Mouse (Mus musculus) R1 (cell line): ENCODE measurements around the gene Actl6b.
A peak's percentile ranks its signal among the peaks of the same experiment; 100 is the strongest.

ENCODE experiments used
- DNase-seq: peaks from one replicate; pipeline ENCODE4 v3.0.0-alpha.2; 2018; ENCODE audit warnings: low read depth, low spot score

Gene Actl6b

GRCm38 (mm10) chr5:137529221-137529995 is 23.9 kb upstream of the Actl6b start:
- no peak for DNase-seq

DNA sequence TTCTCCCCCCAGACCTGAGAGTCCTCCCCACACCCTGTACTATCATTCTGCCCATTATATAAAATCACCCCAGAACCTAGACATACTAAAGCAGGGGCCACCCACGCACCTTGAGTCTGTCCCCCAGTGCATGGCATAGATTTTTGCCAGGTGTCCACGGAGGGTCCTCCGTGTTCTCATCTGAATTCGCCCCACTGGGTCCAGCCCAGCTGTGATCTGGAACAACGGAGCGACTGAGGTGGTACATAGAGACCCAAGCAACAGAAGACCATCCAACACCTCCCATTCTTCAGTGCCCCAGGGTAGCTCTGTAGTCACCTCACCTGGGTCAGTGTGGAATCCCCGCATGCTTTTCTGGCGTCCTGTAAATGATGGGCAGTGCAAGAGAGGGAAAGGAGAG is 23.2 kb upstream of the Actl6b start:
- no peak for DNase-seq

GRCm38 (mm10) chr5:137530588-137531413 is 22.5 kb upstream of the Actl6b start:
- peak; percentile 74 for DNase-seq

- DNase-seq, result no peak
These were observed 21.7 kb upstream of the Actl6b start for GRCm38 (mm10) chr5:137531414-137532130.

GRCm38 (mm10) chr5:137532131-137532807 is 21.0 kb upstream of the Actl6b start:
- DNase-seq, result no peak

DNA sequence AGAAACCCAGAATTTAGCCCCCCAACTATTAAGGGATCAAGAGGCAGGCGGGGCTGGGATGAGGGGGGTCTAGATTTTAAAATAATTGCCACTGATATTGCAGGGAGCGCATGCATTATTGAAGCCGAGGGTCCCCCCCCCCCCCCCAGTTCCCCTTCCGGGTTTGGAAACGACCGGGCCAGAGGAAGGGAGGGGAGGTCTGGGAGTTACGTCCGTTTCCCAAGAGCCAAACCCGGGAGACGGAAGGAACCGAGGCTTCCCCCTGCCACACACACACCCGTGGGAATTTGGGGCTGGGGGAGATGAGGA is 20.6 kb upstream of the Actl6b start:
- DNase-seq, result no peak

DNA sequence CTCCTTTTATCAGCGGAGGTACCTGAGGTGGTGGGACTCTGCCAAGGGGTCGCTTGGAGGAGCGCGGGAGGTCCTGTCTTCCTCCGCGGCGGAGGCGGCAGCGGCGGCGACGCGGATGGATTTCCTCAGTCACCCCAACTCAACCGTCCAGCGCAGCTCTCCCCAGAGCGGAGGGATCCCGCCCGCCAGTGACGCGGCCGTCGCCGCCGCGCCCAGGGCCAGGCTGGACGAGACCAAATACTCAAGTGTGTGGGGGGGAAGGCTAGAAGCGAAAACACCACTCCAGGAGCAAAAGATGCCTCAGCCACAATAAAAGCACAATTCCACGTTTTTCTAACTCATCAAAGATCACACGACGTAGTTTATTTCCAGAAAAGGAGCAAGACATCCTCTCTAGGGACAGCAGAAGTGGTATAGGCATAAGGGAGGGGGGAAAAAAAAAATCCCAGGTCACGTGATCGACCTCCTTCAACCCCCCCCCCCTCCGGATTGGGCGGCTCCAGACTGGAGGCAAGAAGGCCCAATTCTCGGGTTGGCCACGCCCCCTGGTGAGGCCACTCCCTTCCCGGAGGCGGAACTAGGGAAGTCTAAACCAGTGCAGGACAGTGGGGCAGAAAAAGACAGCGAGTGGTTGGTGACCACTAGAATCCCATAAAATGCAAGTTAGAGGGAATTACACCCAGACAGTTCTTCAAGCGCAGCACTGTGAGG is 20.0 kb upstream of the Actl6b start, which contains the start of the genes Epo and Gnb2:
Gene Epo, minus strand, starts transcription at position 126 of the 711 bp plus-strand sequence.
Gene Gnb2, minus strand, starts transcription at position 394 of the 711 bp plus-strand sequence.
- DNase-seq, result peak; percentile 99

DNA sequence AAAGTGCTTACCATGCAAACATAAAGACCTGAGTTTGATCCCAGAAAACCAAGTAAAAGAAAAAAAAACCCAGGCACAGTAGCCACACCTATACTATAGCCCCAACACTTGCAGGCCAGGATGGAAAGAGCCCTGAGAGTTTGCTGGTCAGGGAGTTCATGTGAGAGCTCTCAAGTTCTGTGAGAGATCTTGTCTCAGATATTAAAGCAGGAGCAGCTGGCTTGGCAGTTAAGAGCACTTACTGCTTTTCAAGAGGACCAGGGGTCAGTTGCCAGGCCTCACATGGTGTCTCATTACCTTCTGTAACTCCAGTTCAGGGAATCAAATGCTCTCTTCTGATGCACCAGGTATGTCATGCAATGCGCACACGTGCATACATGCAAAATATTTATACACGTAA is 18.6 kb upstream of the Actl6b start:
- DNase-seq, result no peak

DNA sequence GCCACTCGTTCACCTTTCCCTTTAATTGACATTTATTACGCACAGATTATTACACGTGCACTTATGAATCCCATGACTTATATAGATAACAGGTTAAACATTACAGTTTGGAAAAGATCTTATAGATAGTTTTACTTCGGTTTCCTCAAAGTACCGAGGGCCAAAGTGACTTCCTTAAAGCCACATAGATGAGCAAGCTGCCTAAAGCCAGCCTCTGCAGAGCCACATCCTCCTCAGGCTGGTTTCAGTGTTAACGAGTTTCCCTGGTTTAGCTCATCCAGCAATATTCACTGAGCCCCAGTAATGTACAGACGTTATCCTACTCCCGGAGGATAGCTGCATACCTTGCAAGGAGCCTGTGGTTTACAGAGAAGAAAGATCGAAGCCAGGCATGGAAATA is 18.0 kb upstream of the Actl6b start:
- DNase-seq, result no peak

DNA sequence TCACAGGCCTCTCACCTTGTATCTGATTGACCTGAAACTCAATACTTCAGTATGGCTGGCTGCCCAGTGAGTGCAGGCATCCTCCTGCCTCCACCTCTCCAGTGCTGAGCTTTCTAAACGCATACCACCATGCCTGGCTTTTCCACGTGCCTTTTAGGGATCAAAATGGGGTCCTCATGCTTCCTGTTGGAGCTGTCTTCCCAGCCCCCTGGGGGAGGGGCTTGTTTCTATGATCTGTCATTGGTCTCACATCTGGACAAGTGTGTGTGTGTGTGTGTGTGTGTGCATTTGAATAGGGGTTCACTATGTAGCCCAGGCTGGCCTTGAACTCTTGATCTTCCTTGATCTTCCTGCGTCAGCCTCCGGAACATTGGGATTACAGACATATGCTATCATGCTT is 15.9 kb upstream of the Actl6b start:
- no peak for DNase-seq

DNA sequence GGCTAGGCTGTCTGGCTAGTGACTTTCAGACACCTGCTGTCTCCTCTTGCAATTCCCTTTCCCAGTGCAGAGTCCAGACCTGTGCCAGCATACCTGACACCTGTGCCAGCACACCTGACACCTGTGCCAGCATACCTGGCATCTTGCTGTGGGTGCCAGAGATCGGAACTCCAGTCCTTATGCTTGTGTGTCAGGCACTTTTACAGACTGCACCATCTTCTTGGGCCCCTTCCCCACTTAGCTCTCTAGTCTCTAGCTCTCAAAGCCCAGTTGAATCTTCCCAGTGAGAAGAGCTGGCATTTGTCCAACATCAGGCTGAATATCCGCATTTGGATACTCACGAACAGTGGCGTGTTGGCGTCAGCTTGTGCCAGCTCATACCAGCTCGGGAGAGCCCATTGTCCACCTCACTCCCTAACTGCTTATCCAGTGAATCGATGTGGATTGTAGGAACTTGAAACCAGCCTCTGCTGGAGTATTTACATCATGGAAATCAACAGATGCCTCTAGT is 14.0 kb upstream of the Actl6b start:
- DNase-seq, result no peak

DNA sequence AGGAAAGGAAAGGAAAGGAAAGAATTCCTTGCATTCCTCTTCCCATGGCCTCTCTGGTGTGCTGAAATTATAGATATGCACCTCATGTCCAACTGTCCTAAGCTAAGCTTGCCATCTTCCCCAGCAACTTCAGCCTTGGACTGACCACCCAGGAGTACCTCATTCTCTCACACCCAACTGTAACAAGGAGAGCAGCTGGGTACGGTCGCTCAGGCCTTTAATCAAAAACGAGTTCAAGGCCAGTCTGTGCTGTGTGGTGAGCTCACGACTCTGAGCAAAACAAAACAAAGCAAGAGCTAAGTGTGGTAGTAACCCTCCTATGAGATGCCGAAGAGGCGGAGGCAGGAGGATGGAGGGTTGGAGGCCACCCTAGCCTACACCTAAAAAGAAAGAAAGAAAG is 12.3 kb upstream of the Actl6b start:
- DNase-seq, result no peak

DNA sequence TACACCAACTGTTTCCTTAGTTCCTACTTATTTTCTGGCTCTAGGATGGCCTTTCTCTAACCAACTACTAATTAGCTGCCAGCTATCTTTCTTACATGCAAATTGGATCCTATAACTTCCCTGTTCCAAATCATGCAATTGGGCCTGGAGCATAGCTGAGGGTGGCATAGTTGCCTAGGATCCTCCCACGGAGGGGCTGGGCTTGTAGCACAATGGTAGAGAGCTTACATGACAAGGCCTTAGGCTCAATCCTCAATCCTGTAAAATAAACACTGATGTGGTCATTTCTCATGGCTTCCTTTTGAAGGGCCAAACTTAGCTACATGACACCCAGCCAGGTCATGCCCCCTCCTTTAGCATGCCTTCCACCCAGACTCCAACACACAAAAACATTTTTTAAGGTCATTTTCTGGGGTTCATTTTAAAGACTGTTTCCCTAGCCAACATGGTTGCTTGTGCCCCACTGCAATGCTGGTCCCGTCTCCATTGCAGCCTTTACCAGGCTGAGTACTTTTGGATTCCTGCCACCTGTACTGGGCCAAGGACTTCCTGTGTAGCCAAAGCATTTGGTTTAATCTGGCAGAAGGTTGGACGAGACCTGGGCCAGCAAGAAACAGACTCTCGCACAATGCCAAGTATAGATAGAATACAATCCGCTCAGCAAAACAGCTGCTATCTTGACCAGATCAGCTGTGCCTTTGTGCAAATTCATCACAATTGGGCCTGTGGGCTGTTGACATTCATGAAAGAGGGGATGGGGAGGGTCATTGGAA is 11.4 kb upstream of the Actl6b start:
- DNase-seq, result no peak

- no peak for DNase-seq
These were observed 8.4 kb upstream of the Actl6b start for GRCm38 (mm10) chr5:137544926-137545325.

DNA sequence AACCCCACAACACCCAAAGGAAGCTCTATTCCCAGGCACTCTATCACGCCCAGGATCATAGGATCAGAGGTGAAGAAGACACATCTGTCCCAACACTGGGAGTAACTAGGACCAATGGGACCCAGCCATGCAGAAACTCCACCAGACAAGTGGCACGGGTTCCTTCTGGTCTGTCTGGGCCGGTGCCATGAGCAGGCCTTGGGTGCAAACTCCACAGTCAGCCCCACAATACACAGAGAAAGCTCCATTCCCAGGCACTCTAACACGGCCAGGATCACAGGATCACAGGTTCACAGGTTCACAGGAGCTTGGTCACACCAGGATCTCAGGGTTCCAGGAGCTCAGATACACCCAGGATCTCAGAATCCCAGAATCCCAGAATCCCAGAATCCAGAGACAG is 7.7 kb upstream of the Actl6b start:
- DNase-seq, result no peak

DNA sequence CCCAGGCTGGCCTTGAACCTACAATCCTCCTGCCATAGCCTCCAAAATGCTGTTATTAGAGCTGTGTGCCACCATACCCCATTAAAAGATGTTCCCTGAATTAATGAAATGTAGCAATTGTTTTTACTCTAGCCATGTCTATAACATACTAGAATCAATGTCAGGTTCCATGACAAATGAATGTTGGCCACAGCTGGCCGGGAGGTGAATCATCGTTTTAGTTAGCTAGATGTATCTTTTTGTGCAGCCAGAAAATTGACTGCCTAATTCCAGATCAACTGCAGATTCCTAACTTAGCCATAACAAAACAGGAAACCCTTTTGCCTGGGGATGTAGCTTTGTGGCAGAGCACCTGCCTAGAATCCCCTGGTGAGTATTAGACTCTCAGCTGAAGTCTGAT is 3.5 kb upstream of the Actl6b start:
- no peak for DNase-seq

DNA sequence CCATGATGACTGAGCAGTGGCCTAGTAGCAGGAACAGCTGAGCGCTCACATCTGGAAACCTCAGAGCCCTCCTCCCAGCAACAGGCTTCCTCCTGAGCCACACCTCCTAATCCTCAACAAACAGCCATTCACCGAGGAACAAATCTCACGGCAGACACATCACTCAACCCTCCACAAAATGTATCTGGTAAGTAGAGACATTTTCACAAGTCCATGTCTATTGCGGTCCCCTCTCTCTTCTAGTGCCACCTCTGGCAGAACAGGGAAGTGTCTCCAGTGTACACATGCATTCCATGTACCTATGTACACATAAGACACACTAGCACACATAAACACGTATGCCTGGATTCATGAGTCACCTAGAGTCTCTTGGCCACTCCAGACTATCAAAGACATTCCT is 2.2 kb upstream of the Actl6b start:
- peak; percentile 70 for DNase-seq

GRCm38 (mm10) chr5:137553000-137553399 is 317 bp upstream of the Actl6b start:
- DNase-seq, result no peak

- no peak for DNase-seq
These were observed 581 bp downstream of the Actl6b start for GRCm38 (mm10) chr5:137553898-137554297.

DNA sequence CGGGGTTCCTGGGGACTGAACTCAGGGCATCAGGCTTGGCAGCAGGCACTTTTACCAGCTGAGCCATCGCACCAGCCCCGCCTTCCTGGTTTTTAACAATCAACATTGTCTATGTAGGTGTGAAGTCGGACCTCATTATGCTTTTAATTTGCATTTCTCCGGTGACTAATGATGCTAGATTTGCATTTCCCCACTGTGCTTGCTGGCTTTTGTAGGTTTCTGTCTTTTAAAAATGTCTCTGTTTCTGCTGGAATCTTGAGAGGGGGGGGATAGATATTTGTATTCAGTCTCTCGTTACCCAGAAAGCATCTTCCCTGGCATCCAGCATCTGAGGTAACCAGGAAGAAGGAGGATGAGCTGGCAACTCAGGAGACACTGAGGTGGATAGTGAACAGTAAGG is 8.2 kb downstream of the Actl6b start:
- no peak for DNase-seq
